Mouse (Mus musculus): ENCODE results near the gene Use1.

The Use1 gene

GRCm38 (mm10) chr8:71376423-71377030, 9.9 kb downstream of the Use1 start:
- no peak for DNase-seq (ENCODE audit: low spot score in 2 of 2)

GRCm38 (mm10) chr8:71379008-71379407, 12.4 kb downstream of the Use1 start:
- DNase-seq (ENCODE audit: low spot score in 2 of 2), result no peak

- no peak for DNase-seq (ENCODE audit: low spot score in 2 of 2)
Measured at GRCm38 (mm10) chr8:71379512-71380075, 12.9 kb downstream of the Use1 start.

- no peak for DNase-seq (ENCODE audit: low spot score in 2 of 2)
Measured at GRCm38 (mm10) chr8:71380178-71381171, 13.8 kb downstream of the Use1 start.

GRCm38 (mm10) chr8:71381421-71381970, 14.8 kb downstream of the Use1 start, which contains the start of gene Nr2f6:
TSS of gene Nr2f6 (minus strand) at chr8:71381960.
- peak in 1 of 2 experiments; percentile 75 for DNase-seq (ENCODE audit: low spot score in 2 of 2)

- peak; percentile 88 to 89 for DNase-seq (ENCODE audit: low spot score in 2 of 2)
Measured at GRCm38 (mm10) chr8:71381971-71382961, 15.6 kb downstream of the Use1 start.

GRCm38 (mm10) chr8:71383396-71383795, 16.7 kb downstream of the Use1 start:
- DNase-seq (ENCODE audit: low spot score in 2 of 2), result no peak

- no peak for DNase-seq (ENCODE audit: low spot score in 2 of 2)
Measured at GRCm38 (mm10) chr8:71383860-71384259, 17.2 kb downstream of the Use1 start.

GRCm38 (mm10) chr8:71385212-71385835, 18.7 kb downstream of the Use1 start:
- no peak for DNase-seq (ENCODE audit: low spot score in 2 of 2)

GRCm38 (mm10) chr8:71388267-71388666, 21.6 kb downstream of the Use1 start:
- DNase-seq (ENCODE audit: low spot score in 2 of 2), result no peak

- DNase-seq (ENCODE audit: low spot score in 2 of 2), result peak in 1 of 2 experiments; percentile 7
Measured at GRCm38 (mm10) chr8:71391696-71392095, 25.0 kb downstream of the Use1 start.

- peak; percentile 15 to 19 for DNase-seq (ENCODE audit: low spot score in 2 of 2)
Measured at GRCm38 (mm10) chr8:71392391-71392790, 25.7 kb downstream of the Use1 start.

GRCm38 (mm10) chr8:71392871-71393270, 26.2 kb downstream of the Use1 start:
- DNase-seq (ENCODE audit: low spot score in 2 of 2), result peak; percentile 30

GRCm38 (mm10) chr8:71394481-71394880, 27.8 kb downstream of the Use1 start:
- DNase-seq (ENCODE audit: low spot score in 2 of 2), result peak; percentile 18 to 24

- DNase-seq (ENCODE audit: low spot score in 2 of 2), result peak in 1 of 2 experiments; percentile 22
Measured at GRCm38 (mm10) chr8:71395071-71395470, 28.4 kb downstream of the Use1 start.

GRCm38 (mm10) chr8:71395629-71396028, 29.0 kb downstream of the Use1 start, which contains the start of gene Ushbp1:
TSS of gene Ushbp1 (minus strand) at chr8:71395802.
- peak; percentile 21 to 35 for DNase-seq (ENCODE audit: low spot score in 2 of 2)

GRCm38 (mm10) chr8:71396639-71397305, 30.1 kb downstream of the Use1 start, which contains the start of gene Babam1:
TSS of gene Babam1 (plus strand) at chr8:71396861.
- peak; percentile 96 to 98 for DNase-seq (ENCODE audit: low spot score in 2 of 2)

- peak; percentile 25 to 39 for DNase-seq (ENCODE audit: low spot score in 2 of 2)
Measured at GRCm38 (mm10) chr8:71397701-71398100, 31.1 kb downstream of the Use1 start.

- DNase-seq (ENCODE audit: low spot score in 2 of 2), result peak; percentile 15 to 23
Measured at GRCm38 (mm10) chr8:71400826-71401225, 34.2 kb downstream of the Use1 start.
